8 mouse cellular contexts compared by ENCODE assay signal in genomic region chr14:27428973-27429711, GRCm38 (mm10). TPM values are rescaled to one million over a fixed set of nuclear protein-coding genes. Genes with fewer than 3 reads are reported as not detected.
DNase-seq lines count a peak whose midpoint lies in the region; ATAC-seq and TF ChIP-seq lines count a peak whose summit lies in the region.

No protein-coding gene starts in this region.

- no peaks in the 10 kb centered on the region for H3K4me1 ChIP-seq in hindbrain, postnatal 0 days (ENCODE audit: insufficient read depth, low read length)

- no peaks in the 10 kb centered on the region for H3K27me3 ChIP-seq in hindbrain, postnatal 0 days (ENCODE audit: insufficient read depth, low read length)

- peak overlapping the region; percentile 63 for H3K4me3 ChIP-seq in hindbrain, postnatal 0 days (ENCODE audit: low read length)

- no peaks in the 10 kb centered on the region for H3K9me3 ChIP-seq in hindbrain, postnatal 0 days (ENCODE audit: low read length)

- DNase-seq in WW6 (ENCODE audit: low read depth, low spot score) = peak; percentile 34
- peak; percentile 83 to 89 for DNase-seq in cerebellum, postnatal 36 days
- DNase-seq in gastrocnemius, adult 18-20 months (ENCODE audit: low spot score) = peak; percentile 79
- DNase-seq in hindbrain, postnatal 0 days (ENCODE audit: low spot score) = peak; percentile 91
- DNase-seq in left cerebral cortex, adult 9 months (ENCODE audit: low spot score in 2 of 2) = peak; percentile 52 to 84
- DNase-seq in right cerebral cortex, postnatal 14 days = peak; percentile 86
- DNase-seq in urinary bladder, postnatal 36 days (ENCODE audit: low spot score in 2 of 2) = peak; percentile 67 to 86

- H3K36me3 ChIP-seq in hindbrain, postnatal 0 days (ENCODE audit: insufficient read depth, low read length) = no peaks in the 10 kb centered on the region

- peak overlapping the region; percentile 100 for H3K27ac ChIP-seq in hindbrain, postnatal 0 days

- peak overlapping the region; percentile 89 for H3K4me2 ChIP-seq in hindbrain, postnatal 0 days (ENCODE audit: low read depth, low read length)

- ATAC-seq in hindbrain, postnatal 0 days = peak; percentile 88
- ATAC-seq in megakaryocyte progenitor cell, adult 5-6 weeks (replicated peaks; ENCODE audit: poor library complexity) = peak; percentile 72

- peak overlapping the region; percentile 99 for H3K9ac ChIP-seq in hindbrain, postnatal 0 days (replicated peaks; ENCODE audit: low read length)

- WGBS in hindbrain, postnatal 0 days = under 1% methylated on average over 65 of the region's 78 CpGs

- TF ChIP-seq CTCF in hindbrain, postnatal 0 days (IDR thresholded peaks at IDR 0.05; ENCODE audit: low read depth) = no peak

RNA-seq across cellular contexts. Expression of gene Fam208a, which starts 0.5 kb away (rescaled TPM):
- total RNA-seq in gastrocnemius, adult 18-20 months (2021) = 1 to 10 TPM; 3.6 to 4.8 TPM
- total RNA-seq in hindbrain, postnatal 0 days (2014; rRNA removed) = 24.7 and 27.1 TPM in 2 replicates
- polyA plus RNA-seq in hindbrain, postnatal 0 days (2015; fragmentation: Nextera tagmentation; extraction: Ambion mirVana) = 8.2 and 9.1 TPM in 2 replicates
- total RNA-seq in megakaryocyte progenitor cell, adult 5-6 weeks (2015) = 25.4 and 33.9 TPM in 2 replicates
- total RNA-seq in megakaryocyte progenitor cell, adult 5-6 weeks (2017) = 22.8 and 31.9 TPM in 2 replicates

Comparison
In these comparisons a context has a peak if more than half of its experiments do, and no peak if none do; other contexts are left out.
1. Peak in every context shown above with its lines: DNase-seq, ATAC-seq, H3K4me3 ChIP-seq and H3K27ac ChIP-seq.
2. DNase-seq: peak in every context shown above with its lines; median percentile 91 in hindbrain, postnatal 0 days; 86 in cerebellum, postnatal 36 days; 86 in right cerebral cortex, postnatal 14 days; 79 in gastrocnemius, adult 18-20 months; 76 in urinary bladder, postnatal 36 days; 68 in left cerebral cortex, adult 9 months; 34 in WW6.